Mouse (Mus musculus): ENCODE results near the gene Sarnp. TPM values are rescaled to one million over a fixed set of nuclear protein-coding genes. Genes with fewer than 3 reads are reported as not detected.
"Not testable (repeated sequence)": the region's sequence is repeated elsewhere in the genome, so short reads cannot be mapped to it uniquely, and the experiment has no call there.

Sarnp gene
- total RNA-seq, 2 experiments from 2014 or later: 52.6 to 53.4 TPM

- DNase-seq (ENCODE audit: low spot score in 2 of 2): no peak
These were observed 10.1 kb upstream of the Sarnp start for GRCm38 (mm10) chr10:128807018-128807417.

- no peak for DNase-seq (ENCODE audit: low spot score in 2 of 2)
These were observed 3.1 kb downstream of the Sarnp start for GRCm38 (mm10) chr10:128820217-128820616.

- peak; percentile 96 to 97 for DNase-seq (ENCODE audit: low spot score in 2 of 2)
These were observed 4.4 kb downstream of the Sarnp start, which contains the start of gene Ormdl2 for GRCm38 (mm10) chr10:128821358-128822056. Ormdl2 (minus strand) TSS chr10:128821645.

- DNase-seq (ENCODE audit: low spot score in 2 of 2): no peak
These were observed 5.0 kb downstream of the Sarnp start for GRCm38 (mm10) chr10:128822135-128822534.

GRCm38 (mm10) chr10:128823087-128823486 is 6.0 kb downstream of the Sarnp start:
- DNase-seq (ENCODE audit: low spot score in 2 of 2): not testable (repeated sequence)

- no peak for DNase-seq (ENCODE audit: low spot score in 2 of 2)
These were observed 6.7 kb downstream of the Sarnp start for GRCm38 (mm10) chr10:128823821-128824220.

GRCm38 (mm10) chr10:128837400-128837799 is 20.3 kb downstream of the Sarnp start:
- DNase-seq (ENCODE audit: low spot score in 2 of 2): no peak

- no peak for DNase-seq (ENCODE audit: low spot score in 2 of 2)
These were observed 22.3 kb downstream of the Sarnp start for GRCm38 (mm10) chr10:128839434-128839833.

GRCm38 (mm10) chr10:128840612-128841011 is 23.5 kb downstream of the Sarnp start:
- DNase-seq (ENCODE audit: low spot score in 2 of 2): no peak

GRCm38 (mm10) chr10:128843260-128843659 is 26.1 kb downstream of the Sarnp start:
- no peak for DNase-seq (ENCODE audit: low spot score in 2 of 2)

- no peak for DNase-seq (ENCODE audit: low spot score in 2 of 2)
These were observed 28.4 kb downstream of the Sarnp start for GRCm38 (mm10) chr10:128845516-128845915.

- no peak for DNase-seq (ENCODE audit: low spot score in 2 of 2)
These were observed 29.5 kb downstream of the Sarnp start for GRCm38 (mm10) chr10:128846664-128847063.

GRCm38 (mm10) chr10:128848426-128848825 is 31.3 kb downstream of the Sarnp start:
- no peak for DNase-seq (ENCODE audit: low spot score in 2 of 2)

- no peak for DNase-seq (ENCODE audit: low spot score in 2 of 2)
These were observed 33.2 kb downstream of the Sarnp start for GRCm38 (mm10) chr10:128850339-128850738.

GRCm38 (mm10) chr10:128861176-128861575 is 44.0 kb downstream of the Sarnp start:
- DNase-seq (ENCODE audit: low spot score in 2 of 2): no peak

GRCm38 (mm10) chr10:128866042-128866441 is 48.9 kb downstream of the Sarnp start:
- DNase-seq (ENCODE audit: low spot score in 2 of 2): no peak

- no peak for DNase-seq (ENCODE audit: low spot score in 2 of 2)
These were observed 49.4 kb downstream of the Sarnp start for GRCm38 (mm10) chr10:128866518-128866917.

GRCm38 (mm10) chr10:128870341-128870740 is 53.2 kb downstream of the Sarnp start:
- no peak for DNase-seq (ENCODE audit: low spot score in 2 of 2)

- no peak for DNase-seq (ENCODE audit: low spot score in 2 of 2)
These were observed 61.2 kb downstream of the Sarnp start for GRCm38 (mm10) chr10:128878291-128878690.

GRCm38 (mm10) chr10:128878811-128879210 is 61.7 kb downstream of the Sarnp start:
- DNase-seq (ENCODE audit: low spot score in 2 of 2): peak in 1 of 2 experiments; percentile 18

- no peak for DNase-seq (ENCODE audit: low spot score in 2 of 2)
These were observed 64.9 kb downstream of the Sarnp start for GRCm38 (mm10) chr10:128882067-128882466.

GRCm38 (mm10) chr10:128888941-128889827 is 72.1 kb downstream of the Sarnp start:
- no peak for DNase-seq (ENCODE audit: low spot score in 2 of 2)
